Comparison of ENCODE assay signal across 8 mouse cellular contexts in the genomic region with DNA sequence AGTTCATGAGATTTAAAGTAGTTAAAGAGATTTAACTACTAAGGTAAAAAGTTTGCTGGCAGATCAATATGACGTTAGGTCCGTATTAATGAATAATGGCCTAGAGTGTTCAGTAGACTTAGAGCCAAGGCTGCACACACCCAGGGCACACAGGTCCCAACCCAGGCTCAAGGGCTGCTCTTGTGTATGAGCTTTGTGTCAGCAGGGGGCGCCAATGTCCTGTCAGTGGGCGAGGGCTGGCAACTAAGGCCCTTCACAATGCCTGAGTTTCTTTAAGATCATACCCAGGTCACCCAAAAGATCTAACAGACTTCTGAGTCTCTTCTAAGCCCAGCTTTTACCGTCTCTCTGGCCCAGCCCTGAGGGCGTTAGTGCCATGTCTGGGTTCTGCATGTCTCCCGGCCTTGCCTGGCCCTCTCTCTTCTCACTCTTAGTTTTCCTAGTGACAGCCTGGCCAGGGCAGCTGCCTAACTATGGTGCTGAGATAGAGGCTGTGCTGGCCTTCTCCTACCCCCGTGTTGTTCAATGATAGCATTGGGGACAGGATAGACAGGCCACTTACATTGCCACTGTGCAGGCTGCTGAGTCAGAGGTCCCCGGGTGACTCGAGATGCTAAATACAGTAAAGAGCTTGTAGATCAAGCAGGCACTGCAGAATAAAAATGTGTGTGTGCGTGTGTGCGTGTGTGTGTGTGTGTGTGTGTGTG. TPM values are rescaled to one million over a fixed set of nuclear protein-coding genes. Genes with fewer than 3 reads are reported as not detected.
DNase-seq lines count a peak whose midpoint lies in the region; ATAC-seq and TF ChIP-seq lines count a peak whose summit lies in the region.

No protein-coding gene starts in this region.

- peak; percentile 68 for ATAC-seq in forebrain, embryonic 14.5 days
- ATAC-seq in lung, embryonic 14.5 days (ENCODE audit: insufficient read depth) = peak; percentile 68; the same call in 1 of the 2 replicates

- intact Hi-C loops in heart, postnatal 14 days (cut with DNase I) = loop anchor here (1.0 to 5.0 kb wide), 3 partner anchors 18 to 119 kb away; no protein-coding TSS in a partner anchor

- H3K4me2 ChIP-seq in forebrain, embryonic 14.5 days (ENCODE audit: low read length) = no peak overlapping the region
- H3K4me2 ChIP-seq in lung, embryonic 14.5 days = no peak overlapping the region

- TF ChIP-seq CTCF in lung, embryonic 14.5 days (IDR thresholded peaks at IDR 0.05; ENCODE audit: low read depth) = peak; percentile 98

- H3K9me3 ChIP-seq in forebrain, embryonic 14.5 days (replicated peaks; ENCODE audit: control insufficient read depth, low read length) = no peaks in the 10 kb centered on the region
- no peaks in the 10 kb centered on the region for H3K9me3 ChIP-seq in lung, embryonic 14.5 days (ENCODE audit: low read depth, low read length)

- no peak overlapping the region for H3K27ac ChIP-seq in forebrain, embryonic 14.5 days (ENCODE audit: low read depth, low read length)
- no peak overlapping the region for H3K27ac ChIP-seq in lung, embryonic 14.5 days (ENCODE audit: low read depth)

- 48% methylated on average over 12 of the region's 12 CpGs for WGBS in forebrain, embryonic 14.5 days
- 42% methylated on average over 12 of the region's 12 CpGs for WGBS in lung, embryonic 14.5 days

- peak; percentile 76 for DNase-seq in ES-CJ7 (ENCODE audit: low read depth, low spot score)
- DNase-seq in c-Kit-positive CD71-positive TER-119-negative erythroid progenitor cells, embryonic 14.5 days (ENCODE audit: low read depth) = peak; percentile 25
- peak; percentile 80 for DNase-seq in forebrain, embryonic 14.5 days (ENCODE audit: low spot score)
- peak; percentile 90 to 95 for DNase-seq in heart, postnatal 14 days
- peak; percentile 96 to 97 for DNase-seq in kidney, postnatal 4 days
- DNase-seq in lung, embryonic 14.5 days = peak; percentile 95
- DNase-seq in retina, embryonic 14.5 days (ENCODE audit: low spot score) = peak; percentile 90
- DNase-seq in thymus, postnatal 36 days = peak; percentile 55 to 66

- H3K4me3 ChIP-seq in forebrain, embryonic 14.5 days (ENCODE audit: low read depth, low read length) = no peak overlapping the region
- no peak overlapping the region for H3K4me3 ChIP-seq in lung, embryonic 14.5 days (ENCODE audit: low read depth, low read length)

- H3K36me3 ChIP-seq in forebrain, embryonic 14.5 days (ENCODE audit: control insufficient read depth, insufficient read depth, low read length) = peaks cover 22% of the 10 kb centered on the region
- no peaks in the 10 kb centered on the region for H3K36me3 ChIP-seq in lung, embryonic 14.5 days (ENCODE audit: insufficient read depth)

- H3K9ac ChIP-seq in forebrain, embryonic 14.5 days (ENCODE audit: low read length) = no peak overlapping the region
- H3K9ac ChIP-seq in lung, embryonic 14.5 days = no peak overlapping the region

- H3K27me3 ChIP-seq in forebrain, embryonic 14.5 days (replicated peaks; ENCODE audit: control insufficient read depth, insufficient read depth, low read length) = no peaks in the 10 kb centered on the region
- H3K27me3 ChIP-seq in lung, embryonic 14.5 days (ENCODE audit: insufficient read depth, low read length) = no peaks in the 10 kb centered on the region

- no peaks in the 10 kb centered on the region for H3K4me1 ChIP-seq in forebrain, embryonic 14.5 days (ENCODE audit: control insufficient read depth, insufficient read depth, low read length)
- no peaks in the 10 kb centered on the region for H3K4me1 ChIP-seq in lung, embryonic 14.5 days (ENCODE audit: insufficient read depth)

RNA-seq across cellular contexts. Expression of a gene that starts 20.1 kb away (rescaled TPM):
- 102 and 115 TPM in 2 replicates for polyA plus RNA-seq in forebrain, embryonic 14.5 days (2014; fragmentation: Nextera tagmentation; extraction: Ambion mirVana)
- 100 to 1,000 TPM; 387 to 469 TPM for total RNA-seq in heart, postnatal 14 days (2021)
- polyA plus RNA-seq in lung, embryonic 14.5 days (2014; fragmentation: Nextera tagmentation; extraction: Ambion mirVana) = 663 and 691 TPM in 2 replicates

RNA-seq across cellular contexts. Expression of a gene that starts 48.3 kb away (rescaled TPM):
- polyA plus RNA-seq in forebrain, embryonic 14.5 days (2014; fragmentation: Nextera tagmentation; extraction: Ambion mirVana) = 26.8 and 34.5 TPM in 2 replicates
- 10 to 100 TPM; 32.8 to 33.0 TPM for total RNA-seq in heart, postnatal 14 days (2021)
- polyA plus RNA-seq in lung, embryonic 14.5 days (2014; fragmentation: Nextera tagmentation; extraction: Ambion mirVana) = 20.2 and 21.8 TPM in 2 replicates

Comparison
In these comparisons a context has a peak if more than half of its experiments do, and no peak if none do; other contexts are left out.
1. DNase-seq: peak in every context shown above with its lines; median percentile 96 in kidney, postnatal 4 days; 95 in lung, embryonic 14.5 days; 92 in heart, postnatal 14 days; 90 in retina, embryonic 14.5 days; 80 in forebrain, embryonic 14.5 days; 76 in ES-CJ7; 60 in thymus, postnatal 36 days; 25 in c-Kit-positive CD71-positive TER-119-negative erythroid progenitor cells, embryonic 14.5 days.